Mouse (Mus musculus) gastrocnemius, adult 18-20 months (tissue): Measurements from ENCODE around the gene Astn2. TPM values are rescaled to one million over a fixed set of nuclear protein-coding genes. Genes with fewer than 3 reads are reported as not detected.

ENCODE experiments used
- DNase-seq: peaks from one replicate; pipeline ENCODE4 v3.0.0; 2021; ENCODE audit warnings: low spot score
- long read RNA-seq, 2 experiments: library from polyadenylated mRNA; stranded (forward); transcript quantifications; one replicate each; pipeline ENCODE4 v2.0.0; 2021
- total RNA-seq, 2 experiments: library from RNA; stranded (reverse); gene quantifications; 2 replicates each; pipeline ENCODE4 v1.2.3; 2021

The Astn2 gene
- 1 to 10 TPM in 1 of 2 experiments, under 1 TPM in 1; 0.78 to 1.1 TPM for total RNA-seq
- long read RNA-seq, experiment 1, partial matches to known transcripts = 0 of 6 reads
- long read RNA-seq, experiment 1, other reads (novel, unspliced or antisense) = 6 of 6 reads
- long read RNA-seq, experiment 2, partial matches to known transcripts = 0 of 3 reads
- long read RNA-seq, experiment 2, other reads (novel, unspliced or antisense) = 3 of 3 reads

DNA sequence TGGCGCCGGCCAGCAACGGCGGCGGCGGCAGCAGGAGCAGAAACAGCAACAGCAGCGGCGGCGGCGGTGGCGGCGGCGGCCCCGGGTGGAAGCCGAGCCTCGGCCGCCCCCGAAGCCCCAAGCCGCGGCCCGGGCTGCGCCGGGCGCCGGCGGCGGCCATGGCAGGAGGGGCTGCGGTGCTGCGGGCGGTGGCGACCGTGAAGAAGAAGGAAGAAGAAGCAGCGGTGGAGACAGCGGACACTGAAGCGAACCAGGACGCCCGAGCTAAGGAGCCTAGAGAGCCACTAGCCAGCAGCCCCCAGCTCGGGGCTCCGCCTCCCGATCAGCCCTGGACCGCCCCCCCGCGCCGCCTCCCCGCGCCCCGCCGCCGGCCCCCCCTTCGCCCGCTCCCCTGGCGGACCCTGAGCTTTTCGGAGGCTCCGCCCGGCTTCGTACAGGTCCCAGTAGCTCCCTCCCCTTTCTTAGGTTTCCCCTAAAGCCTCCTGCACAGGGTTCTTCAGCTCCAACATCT, at the start of gene Astn2:
Gene Astn2 (minus strand): TSS at position 411 of the 511 bp plus-strand sequence.
- no peak for DNase-seq

DNA sequence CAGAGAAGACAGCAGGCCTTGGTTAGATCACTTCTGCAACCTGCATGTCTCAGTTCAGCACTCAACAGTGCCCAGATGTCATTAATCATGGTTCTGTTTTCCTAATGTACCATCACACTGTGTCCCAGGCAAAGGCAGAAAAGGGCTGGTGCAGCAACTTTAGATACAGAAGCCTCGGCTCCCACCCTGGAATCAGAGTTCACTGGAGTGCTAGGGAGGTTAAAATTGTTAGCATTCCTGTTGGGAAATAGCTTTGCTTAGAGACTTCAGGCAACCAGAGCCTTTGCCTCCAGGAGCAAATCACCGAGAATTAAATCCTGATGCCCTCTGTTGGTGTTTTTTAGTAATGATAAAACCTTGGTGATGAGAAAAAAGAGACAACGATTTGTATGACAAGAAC, 45.7 kb upstream of the Astn2 start:
- DNase-seq = no peak

DNA sequence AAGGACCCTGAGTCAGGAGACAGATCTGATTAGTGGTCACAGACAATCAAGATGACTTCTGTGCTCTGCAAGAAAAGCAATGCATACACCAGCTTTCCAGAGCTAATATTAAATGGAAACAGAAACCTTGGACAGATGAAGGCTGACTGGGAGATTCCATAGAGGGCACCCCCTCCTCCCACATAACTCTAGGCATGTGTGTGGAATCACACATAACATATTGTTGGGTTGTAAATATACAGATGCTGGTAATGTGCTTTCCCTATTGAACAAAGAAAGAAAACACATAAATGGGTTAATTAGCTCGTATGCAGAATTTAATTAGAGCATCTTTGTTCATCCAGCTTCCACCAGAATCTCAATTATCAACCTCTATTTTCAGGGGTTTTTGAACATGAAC, 26.8 kb upstream of the Astn2 start:
- DNase-seq = no peak

DNA sequence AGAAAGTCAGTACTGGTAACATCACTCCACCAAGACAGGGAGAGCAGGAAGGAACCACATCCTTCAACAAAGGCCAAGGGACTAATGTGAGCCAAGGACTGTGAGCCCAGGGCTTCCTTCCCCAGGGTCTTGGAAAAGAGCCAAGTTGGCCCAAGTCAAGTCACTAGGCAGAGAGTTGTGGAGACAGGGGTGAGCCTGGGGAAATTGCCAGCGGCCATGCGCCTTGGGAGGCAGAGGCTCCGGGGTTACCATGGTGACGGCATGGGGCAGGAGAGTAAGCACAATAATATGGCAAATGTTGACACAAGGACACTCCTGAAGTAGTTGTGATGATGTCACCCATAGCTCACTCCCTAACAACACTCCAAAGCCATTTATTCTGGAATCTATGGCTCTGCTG, 21.4 kb upstream of the Astn2 start:
- DNase-seq = peak; percentile 52

DNA sequence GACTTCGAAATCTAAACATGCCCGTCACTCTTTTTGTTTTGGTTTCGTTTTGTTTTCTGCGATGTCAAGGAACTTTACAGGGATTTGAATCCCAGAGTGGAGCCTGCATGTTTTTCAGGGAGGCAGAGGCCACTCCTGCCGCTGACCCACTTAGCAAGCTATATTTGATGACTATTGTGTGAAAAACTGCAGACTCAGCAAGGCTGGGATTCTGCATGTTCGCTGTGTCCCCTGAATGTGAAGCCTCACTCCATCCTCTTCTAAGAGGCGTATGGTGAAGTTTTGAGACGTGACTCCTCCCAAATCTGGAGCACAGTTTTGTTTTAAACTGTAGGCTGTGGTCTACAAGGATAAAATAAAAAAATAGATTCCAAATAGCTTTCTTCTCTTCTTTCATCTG, 10.4 kb upstream of the Astn2 start:
- no peak for DNase-seq

DNA sequence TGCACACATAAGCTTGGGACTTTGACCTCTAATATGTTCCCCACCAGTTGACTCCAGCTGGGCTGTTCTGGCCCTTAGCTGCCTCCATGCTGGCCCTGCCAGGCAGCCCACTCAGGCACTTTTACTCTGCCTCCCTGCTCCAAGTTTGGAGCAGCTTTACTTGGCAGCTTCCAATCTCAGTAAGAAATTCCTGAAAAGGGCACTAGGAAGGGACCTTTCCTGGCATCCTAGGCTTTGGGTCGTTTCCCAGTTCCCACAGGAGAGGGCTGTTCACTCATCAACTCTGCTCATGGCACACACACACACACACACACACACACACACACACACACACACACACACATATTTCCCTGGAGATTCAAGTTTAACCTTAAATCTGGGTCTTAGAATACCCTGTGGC, 675 bp upstream of the Astn2 start:
- no peak for DNase-seq

DNA sequence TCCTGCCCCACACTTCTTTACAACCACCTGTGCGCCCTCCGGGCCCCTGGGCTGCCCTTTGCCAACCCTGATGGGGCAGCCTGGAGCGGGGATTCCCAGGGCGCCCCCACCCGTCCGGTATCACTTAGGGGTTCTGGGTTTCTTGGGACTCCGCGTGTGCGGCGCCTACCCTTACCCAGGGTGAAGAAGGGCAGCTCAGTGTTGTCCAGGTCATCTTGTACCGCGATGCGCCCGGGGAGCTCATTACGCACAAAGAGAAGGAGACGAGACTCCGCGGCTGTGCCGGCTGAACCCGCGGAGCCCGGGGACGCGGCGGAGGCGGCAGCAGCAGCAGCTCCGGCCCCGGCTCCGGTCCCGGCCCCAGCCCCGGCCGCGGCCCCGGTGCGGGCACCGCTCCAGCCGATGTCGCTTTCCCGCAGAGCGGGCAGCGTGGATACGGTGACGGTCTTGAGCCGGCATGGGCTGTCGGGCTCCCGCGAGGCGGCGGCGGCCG, 657 bp downstream of the Astn2 start:
- no peak for DNase-seq

DNA sequence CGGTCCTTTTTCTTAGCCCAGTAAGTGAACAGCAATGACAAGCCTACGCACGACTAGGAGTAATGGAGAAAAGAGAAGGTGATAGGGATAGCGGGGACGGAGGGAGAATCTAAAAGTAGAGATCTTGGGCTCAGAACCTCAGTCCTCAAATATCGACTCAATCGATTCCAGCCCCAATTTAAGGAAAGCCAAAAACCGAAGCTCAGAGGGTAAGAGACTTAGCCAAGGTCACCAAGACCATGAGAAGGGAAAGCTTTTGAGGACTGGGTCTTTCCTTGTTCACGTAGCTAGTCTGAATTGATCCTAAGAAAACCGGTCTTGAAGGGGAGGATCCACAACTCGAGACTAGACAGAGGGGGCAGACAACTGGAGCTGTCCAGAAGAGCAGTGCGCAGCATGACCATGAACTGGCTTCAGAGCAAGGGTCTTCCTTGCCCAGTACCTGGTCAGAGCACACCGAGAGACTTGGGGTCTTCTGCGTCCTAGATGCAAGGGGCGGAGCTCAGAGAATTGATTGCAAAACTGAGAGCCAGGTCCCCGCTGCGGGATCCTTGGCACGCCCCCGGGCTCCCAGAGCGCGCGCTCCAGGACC, 1.2 kb downstream of the Astn2 start:
- DNase-seq = no peak

DNA sequence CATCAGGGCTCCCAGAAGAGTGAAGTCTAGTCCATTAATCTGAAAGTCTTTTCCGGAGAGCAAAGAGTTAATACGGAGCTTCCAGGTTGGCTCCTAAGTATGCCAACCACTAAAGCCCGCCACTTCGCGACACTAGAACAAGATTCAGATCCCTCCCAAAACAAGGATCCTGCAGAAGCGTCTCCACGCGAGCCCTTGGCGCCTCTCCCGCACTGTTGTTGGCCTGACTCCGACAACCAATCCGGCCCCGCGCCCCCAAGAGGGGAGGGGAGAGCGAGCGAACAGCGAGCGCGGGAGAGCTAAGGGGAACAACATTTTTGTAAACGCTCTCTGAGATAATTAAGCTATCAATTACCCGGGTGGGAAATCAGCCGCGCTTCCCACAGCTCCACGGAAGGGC, 1.8 kb downstream of the Astn2 start:
- no peak for DNase-seq

DNA sequence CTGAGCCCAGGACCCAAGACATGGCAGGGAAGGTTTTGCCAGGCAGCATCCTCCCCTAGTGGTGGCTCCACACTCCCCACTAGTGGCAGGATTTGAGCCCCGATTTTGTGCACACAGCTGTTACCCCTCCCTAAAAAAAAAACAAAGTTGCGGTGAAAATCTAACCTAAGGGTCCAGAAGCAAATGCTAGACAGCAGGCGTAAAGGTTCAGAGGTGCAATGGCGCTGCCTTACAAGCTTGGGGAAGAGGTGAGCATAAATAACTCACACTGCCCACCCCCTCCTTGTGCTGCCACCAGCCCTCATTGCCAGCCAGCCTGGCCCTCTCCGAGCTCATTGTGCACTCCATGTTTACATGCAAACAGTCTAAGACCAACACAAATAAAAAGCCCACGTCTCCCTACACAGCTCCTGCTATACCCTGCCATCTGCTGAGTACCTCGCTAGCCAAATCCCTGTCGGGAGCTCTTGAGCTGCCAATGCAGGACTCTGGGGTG, 3.2 kb downstream of the Astn2 start:
- DNase-seq = no peak

DNA sequence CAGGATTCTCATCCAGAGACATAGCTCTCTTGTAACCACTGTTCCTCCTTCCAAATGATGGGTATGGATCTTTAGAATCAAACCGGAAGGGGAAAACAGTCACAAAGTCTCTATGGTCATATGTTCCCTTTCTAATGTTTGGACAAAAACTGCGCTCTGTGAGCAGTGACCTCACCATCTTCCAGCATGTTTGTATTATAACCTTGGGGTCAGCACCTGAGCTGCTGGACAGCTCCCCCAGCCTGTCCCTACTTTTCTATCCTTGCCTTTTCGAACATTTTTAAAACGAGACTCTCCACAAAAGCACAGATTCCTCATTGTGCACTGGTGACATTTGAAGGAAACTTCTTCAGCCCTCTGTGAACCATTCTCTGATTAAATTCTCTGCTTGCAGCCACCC, 5.3 kb downstream of the Astn2 start:
- DNase-seq = no peak

DNA sequence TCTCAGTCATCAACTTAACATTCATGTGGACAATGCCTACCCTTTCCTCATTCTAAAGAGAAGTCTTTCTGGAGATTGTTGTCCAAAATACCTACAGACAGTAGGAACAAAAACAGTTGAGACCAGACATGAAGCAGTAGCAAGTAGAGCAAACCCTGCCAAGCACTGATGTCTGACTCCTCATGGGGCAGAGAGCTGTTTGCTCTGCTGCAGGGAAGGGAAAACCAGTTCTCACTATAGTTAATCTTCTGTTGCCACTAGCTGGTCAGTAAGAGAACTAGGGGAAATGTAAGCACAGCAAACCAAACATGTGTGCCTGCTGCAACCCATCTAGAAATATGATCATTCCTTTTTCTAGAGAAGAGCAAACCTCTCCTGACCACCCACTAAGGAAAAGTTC, 7.2 kb downstream of the Astn2 start:
- no peak for DNase-seq

DNA sequence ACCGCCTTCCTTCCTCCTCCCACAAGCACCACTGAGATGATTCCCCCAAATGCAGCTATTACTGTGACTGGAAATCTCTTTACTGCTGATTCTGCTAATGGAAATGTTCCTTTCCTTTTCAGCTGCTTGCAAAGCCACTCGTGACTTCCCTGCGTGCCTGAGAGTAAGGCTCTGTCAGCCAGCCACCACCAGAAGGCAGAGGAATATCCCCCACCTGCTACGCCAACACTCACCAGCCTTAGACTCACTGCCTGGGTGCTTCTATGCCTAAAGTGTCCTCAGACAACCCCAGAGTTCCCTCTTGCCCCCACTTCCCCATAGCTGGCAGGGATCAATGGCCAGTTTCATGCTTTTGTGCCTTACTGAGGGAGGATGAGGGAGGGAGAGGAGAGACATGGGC, 11.1 kb downstream of the Astn2 start:
- no peak for DNase-seq

DNA sequence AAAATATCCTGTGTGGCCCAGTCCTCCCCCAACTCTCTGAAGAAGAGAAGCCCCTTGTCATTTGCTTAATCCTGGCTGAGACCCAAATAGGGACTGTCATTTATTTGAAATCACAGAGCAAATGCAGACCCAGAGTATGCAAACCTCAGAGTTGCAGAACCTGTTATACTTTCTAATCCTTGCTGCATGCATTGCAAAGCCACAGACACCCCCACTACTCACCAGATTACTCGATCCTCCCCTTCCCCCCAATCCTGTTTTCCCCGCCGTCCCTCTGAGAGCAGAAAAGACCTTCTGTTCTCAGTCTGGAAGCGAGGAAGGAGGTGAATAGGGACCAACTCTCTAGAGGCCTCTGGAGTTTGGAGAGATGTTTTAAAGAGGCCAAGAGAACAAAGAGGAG, 13.9 kb downstream of the Astn2 start:
- no peak for DNase-seq

DNA sequence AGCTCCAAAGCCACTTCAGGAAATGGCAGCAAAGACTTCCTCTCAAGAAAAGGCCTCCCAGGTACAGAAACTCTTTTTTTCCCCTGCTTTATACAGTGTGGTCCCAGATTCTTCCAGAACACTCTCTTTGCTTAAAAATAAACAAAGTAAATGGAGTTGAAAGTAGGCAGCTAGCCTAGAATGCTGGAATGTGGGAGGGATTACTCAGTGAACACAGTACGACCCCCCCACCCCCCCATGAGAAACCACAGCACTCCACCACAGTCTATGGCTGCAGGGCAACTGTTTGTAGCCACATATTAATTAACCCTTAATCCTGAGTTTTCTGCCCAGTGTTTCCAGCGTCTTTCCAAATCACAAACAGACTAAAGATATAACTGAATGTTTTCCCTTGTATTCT, 25.8 kb downstream of the Astn2 start:
- DNase-seq = no peak

DNA sequence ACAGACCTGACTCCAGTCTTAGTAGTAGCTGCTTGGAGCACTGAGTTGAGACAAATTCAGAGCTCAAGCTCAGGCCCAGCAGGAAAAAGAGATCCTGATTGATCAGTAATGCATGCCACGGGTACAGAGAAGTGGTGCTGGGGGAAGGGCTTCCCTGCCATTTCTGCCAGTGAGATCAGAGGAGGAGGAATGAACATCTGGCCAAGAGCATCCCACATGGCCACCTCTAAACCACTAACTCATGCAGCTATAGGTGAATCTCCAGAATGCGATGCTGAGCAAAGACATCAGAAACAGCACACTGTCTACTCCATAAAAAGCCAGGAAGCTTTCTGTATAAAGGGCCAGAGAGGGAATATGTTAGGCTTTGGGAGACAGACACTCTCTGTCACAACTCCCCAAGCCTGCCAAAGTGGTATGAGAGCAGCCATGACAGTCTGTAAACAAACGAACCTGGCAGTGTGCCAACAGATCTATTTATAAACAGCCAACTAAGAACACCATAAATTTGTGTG, 33.8 kb downstream of the Astn2 start:
- no peak for DNase-seq

DNA sequence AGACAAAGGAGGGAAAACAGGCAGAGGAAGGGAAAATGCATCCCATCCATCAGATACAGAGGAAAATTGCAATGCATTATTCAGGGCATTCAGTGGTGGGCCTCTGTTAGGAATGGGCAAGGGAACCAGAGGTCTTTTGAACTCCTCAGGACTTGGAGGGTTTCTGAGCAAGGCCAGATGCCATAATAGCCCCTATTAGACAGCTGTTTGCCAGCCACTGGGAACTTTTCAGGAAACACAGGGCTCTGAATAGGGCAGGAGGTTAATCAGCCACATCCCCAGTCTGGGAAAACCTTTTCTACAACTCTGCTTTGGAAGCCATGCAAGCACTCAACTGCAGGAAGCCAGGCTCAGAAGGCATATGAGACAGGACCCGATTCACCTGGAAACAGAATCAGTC, 38.9 kb downstream of the Astn2 start:
- DNase-seq = no peak

DNA sequence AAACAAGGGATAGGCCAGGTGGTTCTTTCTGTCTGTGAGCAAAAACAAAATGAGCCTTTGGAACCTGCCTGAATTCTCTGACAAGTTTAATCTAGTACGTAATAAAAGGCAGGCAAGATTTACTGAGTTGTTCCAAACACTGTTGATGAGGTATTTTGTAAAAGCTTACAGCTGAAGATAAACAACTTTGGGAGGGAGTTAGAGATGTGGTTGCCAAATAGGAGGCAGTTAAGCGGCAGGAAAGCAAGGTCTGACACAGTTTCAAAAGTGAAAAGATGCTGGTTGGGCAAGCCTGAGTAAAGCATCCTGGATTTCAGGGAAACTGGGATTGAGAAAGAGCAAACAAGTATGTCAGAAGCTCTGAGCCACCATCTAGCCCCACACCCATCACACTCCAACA, 59.8 kb downstream of the Astn2 start:
- no peak for DNase-seq

DNA sequence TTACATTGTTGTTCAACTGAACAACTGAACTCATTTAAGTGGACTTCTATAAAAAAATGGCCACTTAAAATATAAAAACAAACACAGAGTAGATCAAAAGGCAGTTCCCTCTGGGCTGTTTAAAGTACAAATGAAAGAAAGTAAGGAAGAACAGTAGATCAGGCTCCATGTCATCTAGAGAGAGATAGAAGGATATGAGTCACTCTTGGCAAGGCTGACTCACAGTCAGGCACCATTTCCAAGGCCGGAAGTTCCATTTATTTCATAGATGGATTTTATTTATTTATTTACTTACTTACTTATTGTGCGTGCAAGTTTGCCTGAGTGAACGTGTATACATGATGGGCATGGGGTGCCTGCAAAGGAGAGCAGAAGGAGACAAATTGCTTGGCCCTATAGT, 67.0 kb downstream of the Astn2 start:
- no peak for DNase-seq

DNA sequence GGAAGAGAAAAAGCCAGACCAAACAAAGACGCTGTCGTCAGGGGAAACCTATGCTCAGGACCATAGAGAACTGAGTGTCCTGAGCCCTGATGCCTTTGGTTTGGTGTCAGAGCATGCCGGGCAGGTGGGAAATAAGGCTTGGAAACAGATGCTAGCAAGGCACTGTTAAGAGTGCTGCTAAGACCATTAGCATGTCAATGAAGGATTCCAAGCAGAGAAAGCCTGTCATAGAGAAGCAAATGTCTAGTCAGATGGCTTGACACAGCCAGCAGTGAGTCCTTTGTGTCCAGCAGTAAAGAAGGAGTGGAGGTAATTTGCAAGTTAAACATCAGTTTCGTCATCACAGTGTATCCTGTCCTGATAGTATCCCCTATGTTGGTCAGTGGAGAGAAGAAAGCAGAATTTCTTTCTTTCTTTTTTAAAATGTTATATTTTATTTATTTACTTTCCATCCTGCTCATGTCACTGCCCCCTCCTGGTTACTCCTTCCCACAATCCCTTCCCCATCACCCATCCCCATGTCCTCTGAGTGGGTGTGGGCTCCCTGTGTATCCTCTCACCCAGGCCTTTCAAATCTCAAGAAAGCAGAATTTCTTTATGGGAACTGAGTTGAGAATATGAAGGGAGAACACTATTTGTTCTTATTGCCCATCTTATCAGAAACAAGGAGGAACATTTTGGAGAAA, 73.7 kb downstream of the Astn2 start:
- no peak for DNase-seq

DNA sequence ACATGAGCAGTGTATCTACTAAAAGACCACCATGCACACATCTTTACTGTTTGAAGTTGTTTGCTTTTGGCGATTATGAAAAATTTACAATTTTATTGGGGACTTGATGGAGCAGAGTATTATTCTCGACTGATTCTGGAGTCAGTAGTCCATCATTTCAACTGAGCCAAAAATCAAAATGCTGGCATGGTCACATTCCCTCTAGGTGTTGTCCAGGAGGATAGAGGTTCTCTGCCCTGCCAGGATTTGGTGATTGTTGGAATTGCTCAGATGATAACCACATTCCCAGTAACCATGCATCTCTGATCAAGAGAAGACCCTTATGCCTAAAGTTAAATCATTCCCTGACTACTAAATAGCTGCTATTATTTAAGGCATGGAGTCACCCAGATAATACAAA, 83.4 kb downstream of the Astn2 start:
- DNase-seq = no peak

DNA sequence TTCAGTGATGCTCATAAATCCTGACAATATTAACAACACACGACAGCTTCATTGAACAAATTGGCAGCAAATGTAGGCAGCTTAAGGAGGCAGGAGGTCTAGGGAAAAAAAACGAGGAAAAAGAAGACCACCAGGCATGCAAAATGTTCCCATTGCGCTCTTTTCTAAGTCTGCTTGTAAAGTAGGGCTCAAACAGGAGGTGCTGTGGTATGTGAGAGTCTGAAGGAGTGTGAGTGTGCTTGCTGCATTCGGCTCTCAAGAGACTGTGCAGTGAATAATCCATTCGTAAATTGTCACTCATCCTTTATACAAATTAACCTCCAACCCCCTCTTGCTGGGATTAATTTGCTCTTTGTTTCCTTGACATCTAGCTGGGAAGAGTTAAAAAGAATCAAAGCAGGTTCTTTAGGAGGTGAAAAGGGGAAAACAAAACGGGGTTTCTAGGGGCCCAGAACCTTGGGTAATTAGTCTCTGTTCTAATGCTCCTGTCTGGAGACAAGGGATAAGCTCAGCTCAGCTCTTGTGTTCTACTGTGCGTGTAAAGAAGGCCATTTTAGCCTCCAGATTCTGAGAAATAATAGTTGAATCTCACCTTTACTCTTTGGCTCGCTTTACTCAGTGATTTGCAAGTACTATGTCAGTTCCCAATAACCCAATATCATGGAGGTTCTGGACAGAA, 89.5 kb downstream of the Astn2 start:
- no peak for DNase-seq
